Mouse (Mus musculus): ENCODE results near the gene Leprot.

DNA sequence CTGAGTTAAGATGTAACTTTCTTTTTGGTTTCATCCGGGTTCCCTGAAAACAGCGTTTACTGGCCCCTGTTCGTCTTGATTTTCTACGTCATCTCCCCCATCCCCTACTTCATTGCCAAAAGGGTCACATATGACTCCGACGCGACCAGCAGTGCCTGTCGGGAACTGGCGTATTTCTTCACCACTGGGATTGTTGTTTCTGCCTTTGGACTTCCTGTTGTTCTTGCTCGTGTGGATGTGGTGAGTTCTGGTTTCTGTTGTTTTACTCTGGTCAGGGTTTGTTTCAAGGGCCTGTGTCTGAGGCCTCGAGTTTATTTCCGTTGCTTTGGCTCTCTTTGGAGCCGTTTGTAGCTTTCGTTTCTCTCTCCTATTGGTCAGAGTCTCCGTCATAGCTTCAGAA, 8.5 kb downstream of the Leprot start:
- no peak for TF ChIP-seq CTCF (IDR thresholded peaks at IDR 0.05; ENCODE audit: extremely low read depth, insufficient read depth, low read length)
- no peak for TF ChIP-seq POLR2A (IDR thresholded peaks at IDR 0.05; ENCODE audit: extremely low read depth, insufficient read depth, low read length)
